Mouse (Mus musculus) adipocyte (in vitro differentiated cells): ENCODE results near the gene Trip6.

Experiments
- DNase-seq: peaks from one replicate; pipeline ENCODE4 v3.0.0-alpha.2; 2016; ENCODE audit warnings: low spot score

Trip6 gene

GRCm38 (mm10) chr5:137338256-137338655 is 24.1 kb upstream of the Trip6 start:
- DNase-seq: peak; percentile 97

GRCm38 (mm10) chr5:137337190-137337589 is 23.0 kb upstream of the Trip6 start:
- no peak for DNase-seq

GRCm38 (mm10) chr5:137335066-137335465 is 20.9 kb upstream of the Trip6 start:
- DNase-seq: no peak

GRCm38 (mm10) chr5:137334317-137334716 is 20.1 kb upstream of the Trip6 start:
- no peak for DNase-seq

- peak; percentile 96 for DNase-seq
Measured at GRCm38 (mm10) chr5:137333512-137334174, 19.4 kb upstream of the Trip6 start, which contains the start of gene Slc12a9. Slc12a9 (minus strand) TSS chr5:137333597.

- DNase-seq: no peak
Measured at GRCm38 (mm10) chr5:137332857-137333511, 18.8 kb upstream of the Trip6 start.

GRCm38 (mm10) chr5:137330910-137331309 is 16.7 kb upstream of the Trip6 start:
- DNase-seq: no peak

GRCm38 (mm10) chr5:137320996-137321395 is 6.8 kb upstream of the Trip6 start:
- no peak for DNase-seq

GRCm38 (mm10) chr5:137318570-137318969 is 4.4 kb upstream of the Trip6 start:
- no peak for DNase-seq

- DNase-seq: no peak
Measured at GRCm38 (mm10) chr5:137317361-137317760, 3.2 kb upstream of the Trip6 start.

- DNase-seq: no peak
Measured at GRCm38 (mm10) chr5:137315084-137315903, 1.1 kb upstream of the Trip6 start.

- DNase-seq: peak; percentile 79
Measured at GRCm38 (mm10) chr5:137313466-137314192, 575 bp downstream of the Trip6 start.

GRCm38 (mm10) chr5:137308356-137308755 is 5.8 kb downstream of the Trip6 start:
- DNase-seq: no peak

- peak; percentile 96 for DNase-seq
Measured at GRCm38 (mm10) chr5:137307071-137307912, 6.9 kb downstream of the Trip6 start, which contains the start of gene Srrt. Srrt (minus strand) TSS chr5:137307674.

GRCm38 (mm10) chr5:137306439-137307005 is 7.7 kb downstream of the Trip6 start:
- DNase-seq: no peak

- DNase-seq: no peak
Measured at GRCm38 (mm10) chr5:137305822-137306221, 8.4 kb downstream of the Trip6 start.

GRCm38 (mm10) chr5:137304816-137305215 is 9.4 kb downstream of the Trip6 start:
- DNase-seq: no peak

GRCm38 (mm10) chr5:137304165-137304564 is 10.0 kb downstream of the Trip6 start:
- no peak for DNase-seq

GRCm38 (mm10) chr5:137303609-137304008 is 10.6 kb downstream of the Trip6 start:
- no peak for DNase-seq

- DNase-seq: no peak
Measured at GRCm38 (mm10) chr5:137301253-137301652, 13.0 kb downstream of the Trip6 start.

- no peak for DNase-seq
Measured at GRCm38 (mm10) chr5:137299240-137299639, 15.0 kb downstream of the Trip6 start.
